Mouse (Mus musculus): Measurements from ENCODE around the gene Rasgrp2.
A peak's percentile ranks its signal among the peaks of the same experiment; 100 is the strongest.

Rasgrp2 gene

GRCm38 (mm10) chr19:6407816-6408510 lies 8.8 kb downstream of the Rasgrp2 start:
- no peak for DNase-seq (ENCODE audit: low read depth)

- no peak for DNase-seq (ENCODE audit: low read depth)
Measured at GRCm38 (mm10) chr19:6408749-6409148, 9.6 kb downstream of the Rasgrp2 start.

- DNase-seq (ENCODE audit: low read depth) = no peak
Measured at GRCm38 (mm10) chr19:6409176-6409575, 10.0 kb downstream of the Rasgrp2 start.

GRCm38 (mm10) chr19:6409936-6410335 lies 10.8 kb downstream of the Rasgrp2 start:
- no peak for DNase-seq (ENCODE audit: low read depth)

- DNase-seq (ENCODE audit: low read depth) = no peak
Measured at GRCm38 (mm10) chr19:6412798-6413197, 13.7 kb downstream of the Rasgrp2 start.

GRCm38 (mm10) chr19:6415454-6415853 lies 16.3 kb downstream of the Rasgrp2 start:
- no peak for DNase-seq (ENCODE audit: low read depth)

GRCm38 (mm10) chr19:6416124-6416770 lies 17.1 kb downstream of the Rasgrp2 start:
- DNase-seq (ENCODE audit: low read depth) = no peak

- DNase-seq (ENCODE audit: low read depth) = no peak
Measured at GRCm38 (mm10) chr19:6416894-6417761, 18.0 kb downstream of the Rasgrp2 start.

GRCm38 (mm10) chr19:6418233-6418879 lies 19.2 kb downstream of the Rasgrp2 start, which contains the start of gene Nrxn2:
Gene Nrxn2 (plus strand): TSS chr19:6418731.
- DNase-seq (ENCODE audit: low read depth) = peak; percentile 55

- DNase-seq (ENCODE audit: low read depth) = no peak
Measured at GRCm38 (mm10) chr19:6418984-6419692, 20.0 kb downstream of the Rasgrp2 start.

- DNase-seq (ENCODE audit: low read depth) = no peak
Measured at GRCm38 (mm10) chr19:6419805-6420310, 20.7 kb downstream of the Rasgrp2 start.

GRCm38 (mm10) chr19:6420481-6421210 lies 21.5 kb downstream of the Rasgrp2 start:
- no peak for DNase-seq (ENCODE audit: low read depth)

- no peak for DNase-seq (ENCODE audit: low read depth)
Measured at GRCm38 (mm10) chr19:6421211-6421590, 22.1 kb downstream of the Rasgrp2 start.

GRCm38 (mm10) chr19:6422014-6422413 lies 22.9 kb downstream of the Rasgrp2 start:
- DNase-seq (ENCODE audit: low read depth) = no peak

- DNase-seq (ENCODE audit: low read depth) = no peak
Measured at GRCm38 (mm10) chr19:6423241-6423640, 24.1 kb downstream of the Rasgrp2 start.

- DNase-seq (ENCODE audit: low read depth) = no peak
Measured at GRCm38 (mm10) chr19:6424137-6424881, 25.2 kb downstream of the Rasgrp2 start.

GRCm38 (mm10) chr19:6425595-6425994 lies 26.5 kb downstream of the Rasgrp2 start:
- no peak for DNase-seq (ENCODE audit: low read depth)

- peak; percentile 6 for DNase-seq (ENCODE audit: low read depth)
Measured at GRCm38 (mm10) chr19:6426703-6427500, 27.8 kb downstream of the Rasgrp2 start.
